Comparison of ENCODE assay signal across 10 mouse cellular contexts in the genomic region with DNA sequence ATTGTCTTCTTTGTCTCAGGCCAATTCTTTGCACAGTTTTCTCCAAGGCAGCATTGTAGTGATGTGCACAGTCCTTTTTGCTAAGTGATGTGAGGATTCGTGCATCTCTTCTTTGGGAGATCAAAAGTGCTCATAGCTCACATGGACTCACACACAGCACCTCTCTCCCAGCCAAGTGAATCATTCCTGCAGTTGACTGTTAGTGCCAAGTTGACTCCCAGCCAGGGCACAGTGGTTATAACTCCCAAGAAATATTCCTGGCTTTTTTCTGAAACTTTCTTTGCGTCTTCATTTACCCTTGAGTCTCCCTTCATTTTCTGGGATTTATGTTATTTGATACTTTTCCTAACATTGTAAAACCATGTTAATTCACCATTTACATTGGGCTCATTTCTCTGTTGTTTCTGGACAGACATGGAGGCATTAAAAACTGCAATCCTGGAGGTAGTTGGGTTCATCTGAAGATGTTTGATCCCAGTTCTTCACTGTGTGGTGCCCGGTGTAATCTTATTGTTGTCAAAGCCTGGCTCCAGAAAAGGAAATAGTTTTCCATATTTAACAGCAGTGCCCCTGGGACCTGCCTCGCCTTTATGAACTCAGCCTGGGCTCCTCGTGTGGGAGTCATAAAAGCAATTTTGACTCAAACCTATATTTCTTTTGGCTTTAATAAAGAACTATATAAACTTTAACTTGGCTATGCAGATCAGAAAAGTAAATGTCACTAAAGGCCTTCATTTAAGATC. TPM values are rescaled to one million over a fixed set of nuclear protein-coding genes. Genes with fewer than 3 reads are reported as not detected.
DNase-seq lines count a peak whose midpoint lies in the region; ATAC-seq and TF ChIP-seq lines count a peak whose summit lies in the region.
"Had no signal": no experiment of that assay in that cellular context is flagged by ENCODE, and none has a peak within 500 bp of the region (broad histone marks: within the 10 kb centered on the region; RNA-seq: fewer than 3 reads in every experiment).

No protein-coding gene starts in this region.

- H3K4me2 ChIP-seq in midbrain, embryonic 16.5 days (ENCODE audit: low read length): no peak overlapping the region
- H3K4me2 ChIP-seq: heart, embryonic 15.5 days had no signal

- no peaks in the 10 kb centered on the region for H3K9me3 ChIP-seq in midbrain, embryonic 16.5 days (replicated peaks; ENCODE audit: control insufficient read depth, low read length, poor library complexity, severe bottlenecking)
- H3K9me3 ChIP-seq: heart, embryonic 15.5 days had no signal

- intact Hi-C loops in heart, postnatal 14 days (cut with DNase I): no loop called here

- H3K27me3 ChIP-seq in midbrain, embryonic 16.5 days (ENCODE audit: control insufficient read depth, insufficient read depth, low read depth, low read length): no peaks in the 10 kb centered on the region
- H3K27me3 ChIP-seq: heart, embryonic 15.5 days had no signal

- peak; percentile 7 to 10 for DNase-seq in kidney, postnatal 4 days
- no peak for DNase-seq in kidney, adult 18-20 months
- peak; percentile 31 for DNase-seq in Muller cell, postnatal 12 days (ENCODE audit: inconsistent ontology term)
- peak; percentile 32 to 40 for DNase-seq in heart, postnatal 14 days
- no peak for DNase-seq in left cerebral cortex, adult 11 months (ENCODE audit: low spot score)
- DNase-seq: embryo, embryonic 11 days had no signal

- peak overlapping the region; percentile 99 for H3K27ac ChIP-seq in embryonic fibroblast, embryonic 13.5 days (ENCODE audit: insufficient read depth, low read length)
- no peak overlapping the region for H3K27ac ChIP-seq in midbrain, embryonic 16.5 days (ENCODE audit: low read length)
- H3K27ac ChIP-seq: heart, embryonic 15.5 days had no signal

- H3K4me3 ChIP-seq in embryonic fibroblast, embryonic 13.5 days (ENCODE audit: insufficient read depth, low read length): no peak overlapping the region
- H3K4me3 ChIP-seq in midbrain, embryonic 16.5 days (ENCODE audit: low read depth, low read length): no peak overlapping the region
- H3K4me3 ChIP-seq: heart, embryonic 15.5 days had no signal

- no peak for ATAC-seq in midbrain, embryonic 16.5 days
- ATAC-seq: forebrain, embryonic 14.5 days had no signal

- peaks cover 6% of the 10 kb centered on the region for H3K4me1 ChIP-seq in embryonic fibroblast, embryonic 13.5 days (ENCODE audit: control insufficient read depth, insufficient read depth, low read length)
- H3K4me1 ChIP-seq in midbrain, embryonic 16.5 days (ENCODE audit: control insufficient read depth, insufficient read depth, low read length): no peaks in the 10 kb centered on the region
- H3K4me1 ChIP-seq: heart, embryonic 15.5 days had no signal

- no peak for TF ChIP-seq CTCF in embryonic fibroblast, embryonic 13.5 days (IDR thresholded peaks at IDR 0.05; ENCODE audit: borderline replicate concordance, insufficient read depth, low read length)

- H3K9ac ChIP-seq in midbrain, embryonic 16.5 days (ENCODE audit: low read depth, low read length): no peak overlapping the region
- H3K9ac ChIP-seq: heart, embryonic 15.5 days had no signal

- no peaks in the 10 kb centered on the region for H3K36me3 ChIP-seq in midbrain, embryonic 16.5 days (ENCODE audit: control insufficient read depth, insufficient read depth, low read length)
- H3K36me3 ChIP-seq: heart, embryonic 15.5 days had no signal

- WGBS in midbrain, embryonic 16.5 days: 76% methylated on average over 5 of the region's 5 CpGs

- peak; percentile 9; the same call in 1 of the 2 replicates for TF ChIP-seq POLR2A in embryonic fibroblast, embryonic 13.5 days (IDR thresholded peaks at IDR 0.05; ENCODE audit: low read depth, low read length)

RNA-seq across cellular contexts. Expression of a gene that starts 38.3 kb away (rescaled TPM):
- 20.3 and 21.7 TPM in 2 replicates for polyA plus RNA-seq in embryonic fibroblast, embryonic 13.5 days (2011; ENCODE audit: insufficient read length, low read depth, missing spikeins)
- 1 to 10 TPM; 2.4 to 4.6 TPM for total RNA-seq in heart, postnatal 14 days (2021)
- 22.4 and 32.1 TPM in 2 replicates for polyA plus RNA-seq in midbrain, embryonic 16.5 days (2015; fragmentation: Nextera tagmentation; extraction: Ambion mirVana)

Comparison
In these comparisons a context has a peak if more than half of its experiments do, and no peak if none do; other contexts are left out.
1. DNase-seq: peak in kidney, postnatal 4 days (2 of 2), Muller cell, postnatal 12 days (single experiment) and heart, postnatal 14 days (2 of 2); none in kidney, adult 18-20 months (single experiment) and left cerebral cortex, adult 11 months (single experiment).